Mouse (Mus musculus) frontal cortex, postnatal 25 days (tissue): ENCODE measurements around the gene Hoxa7.

Source experiments
- DNase-seq, 2 experiments: peaks; one replicate each; pipeline ENCODE4 v3.0.0; 2022; ENCODE audit warnings: low spot score in 2 of 2

Gene Hoxa7

GRCm38 (mm10) chr6:52176391-52176790 is 45.3 kb downstream of the Hoxa7 start:
- DNase-seq = no peak

- DNase-seq = no peak
Measured at GRCm38 (mm10) chr6:52175864-52176263, 45.8 kb downstream of the Hoxa7 start.

GRCm38 (mm10) chr6:52174968-52175751 is 46.5 kb downstream of the Hoxa7 start:
- DNase-seq = no peak

- no peak for DNase-seq
Measured at GRCm38 (mm10) chr6:52173648-52174047, 48.0 kb downstream of the Hoxa7 start.

- no peak for DNase-seq
Measured at GRCm38 (mm10) chr6:52172501-52172900, 49.2 kb downstream of the Hoxa7 start.

GRCm38 (mm10) chr6:52171938-52172337 is 49.7 kb downstream of the Hoxa7 start:
- DNase-seq = no peak

GRCm38 (mm10) chr6:52171331-52171730 is 50.3 kb downstream of the Hoxa7 start:
- no peak for DNase-seq

GRCm38 (mm10) chr6:52170898-52171223 is 50.8 kb downstream of the Hoxa7 start:
- DNase-seq = no peak

GRCm38 (mm10) chr6:52170166-52170897 is 51.3 kb downstream of the Hoxa7 start:
- no peak for DNase-seq

GRCm38 (mm10) chr6:52169499-52170165 is 52.0 kb downstream of the Hoxa7 start:
- no peak for DNase-seq

GRCm38 (mm10) chr6:52168191-52169055 is 53.2 kb downstream of the Hoxa7 start:
- no peak for DNase-seq

GRCm38 (mm10) chr6:52167736-52168161 is 53.9 kb downstream of the Hoxa7 start:
- DNase-seq = no peak

- DNase-seq = no peak
Measured at GRCm38 (mm10) chr6:52167176-52167575, 54.5 kb downstream of the Hoxa7 start.

GRCm38 (mm10) chr6:52166431-52167077 is 55.1 kb downstream of the Hoxa7 start:
- no peak for DNase-seq

GRCm38 (mm10) chr6:52165441-52166370 is 55.9 kb downstream of the Hoxa7 start:
- no peak for DNase-seq

GRCm38 (mm10) chr6:52164626-52165440 is 56.8 kb downstream of the Hoxa7 start, which contains the start of gene Hoxa2:
Gene Hoxa2, minus strand, starts transcription at chr6:52164831.
- DNase-seq = no peak
